Mouse (Mus musculus) E14TG2a.4 (cell line): ENCODE data around the gene H2-T3.

ENCODE experiments used
- CTCF ChIP-seq: conservative IDR thresholded peaks from 2 replicates; pipeline ENCODE4 v1.5.1; 2014; ENCODE audit warnings: low read length
- NANOG ChIP-seq: IDR thresholded peaks from 2 replicates; pipeline ENCODE4 v1.6.1; 2014; ENCODE audit warnings: borderline replicate concordance, low read length, mixed read lengths
- POU5F1 ChIP-seq: IDR thresholded peaks from 2 replicates; pipeline ENCODE4 v1.6.1; 2014; ENCODE audit warnings: low read length, borderline replicate concordance

DNA sequence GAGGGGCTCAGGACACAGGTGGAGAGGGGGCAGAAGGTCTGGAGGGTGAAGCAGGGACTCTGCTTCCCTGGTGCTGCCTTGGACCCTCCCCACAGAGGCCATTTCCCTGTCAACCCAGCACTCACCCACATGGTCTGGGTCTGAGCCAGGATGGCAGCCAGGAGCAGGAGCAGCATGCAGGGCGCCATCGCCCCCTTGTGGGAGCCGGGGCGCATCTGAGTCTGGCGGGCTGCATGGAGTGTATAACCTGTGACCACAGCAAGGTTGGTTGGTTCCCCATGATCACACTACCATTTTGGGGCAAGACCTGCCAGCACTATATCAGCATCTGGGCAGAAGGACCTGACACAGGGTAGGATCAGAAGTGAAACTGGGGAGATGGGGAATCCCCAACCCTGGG is 8.2 kb upstream of the H2-T3 start:
- TF ChIP-seq CTCF: peak; percentile 16; the same call in 1 of the 2 replicates
- no peak for TF ChIP-seq POU5F1
- no peak for TF ChIP-seq NANOG
